Mouse (Mus musculus) cortical plate, adult 2 months (tissue): Measurements from ENCODE around the gene Ttc7b. TPM values are rescaled to one million over a fixed set of nuclear protein-coding genes. Genes with fewer than 3 reads are reported as not detected.

ENCODE experiments used
- H3K27ac ChIP-seq: fragments of 200-500 bp; 2 replicates; pipeline ENCODE4 v1.5.1; 2012; ENCODE audit warnings: low read length, control low read depth, inconsistent platforms; ENCODE audit not compliant: insufficient read depth
- H3K4me1 ChIP-seq: fragments of 200-500 bp; 2 replicates; pipeline ENCODE4 v1.6.1; 2011; ENCODE audit warnings: low read length; ENCODE audit not compliant: control insufficient read depth, insufficient read depth
- H3K4me3 ChIP-seq: fragments of 200-500 bp; 2 replicates; pipeline ENCODE4 v1.5.1; 2011; ENCODE audit warnings: mild to moderate bottlenecking, low read length, control low read depth; ENCODE audit not compliant: insufficient read depth
- CTCF ChIP-seq: fragments of 200-500 bp; IDR thresholded peaks from 2 replicates; pipeline ENCODE4 v1.5.1; 2011; ENCODE audit warnings: mild to moderate bottlenecking, control low read depth, low read length; ENCODE audit not compliant: insufficient read depth; ENCODE audit errors: extremely low read depth
- POLR2A ChIP-seq: fragments of 200-500 bp; IDR thresholded peaks from 2 replicates; pipeline ENCODE4 v1.6.1; 2011; ENCODE audit warnings: mild to moderate bottlenecking, low read length, control low read depth; ENCODE audit not compliant: insufficient read depth; ENCODE audit errors: extremely low read depth
- polyA plus RNA-seq: library from polyadenylated mRNA; depleted of rRNA; stranded (reverse); fragments of >200 nt; gene quantifications from 2 replicates; pipeline ENCODE4 v1.2.3, GENCODE M21; 2012

Ttc7b gene
- polyA plus RNA-seq, 1 experiment, result 221 TPM

DNA sequence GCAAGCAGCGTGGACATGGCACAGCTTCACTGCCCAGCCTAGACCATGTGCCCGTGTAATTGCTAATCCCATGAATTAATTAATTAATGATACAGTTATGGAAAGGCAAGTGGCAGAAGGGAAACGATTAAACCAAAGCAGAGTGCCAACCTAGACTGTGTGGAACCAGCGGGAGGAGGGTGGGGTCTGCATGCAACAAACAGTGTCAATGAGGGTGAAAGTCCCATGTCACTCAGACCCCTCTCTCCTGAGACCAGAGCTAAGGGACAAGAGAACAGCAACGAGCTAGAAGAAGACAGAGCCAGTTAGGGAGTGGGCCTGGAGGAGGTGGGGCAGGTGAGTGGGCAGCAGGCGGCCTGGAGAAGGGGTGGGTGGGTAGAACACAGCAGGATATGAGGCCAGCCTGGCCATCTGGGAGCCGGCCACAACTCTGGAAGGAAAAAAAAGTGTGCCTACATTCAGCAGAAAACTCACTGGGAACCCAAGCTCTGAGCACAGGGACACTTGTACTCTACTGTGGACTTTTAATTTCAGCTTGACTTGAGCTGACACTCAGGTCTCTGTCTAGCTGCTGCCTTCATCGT lies 39.1 kb downstream of the Ttc7b start:
- Histone ChIP-seq H3K4me3 (no peak overlapping the region), H3K4me1 (peaks cover 20% of the 10 kb centered on the region), H3K27ac (peak overlapping the region; percentile 80)
- TF ChIP-seq CTCF, result no peak
- no peak for TF ChIP-seq POLR2A

DNA sequence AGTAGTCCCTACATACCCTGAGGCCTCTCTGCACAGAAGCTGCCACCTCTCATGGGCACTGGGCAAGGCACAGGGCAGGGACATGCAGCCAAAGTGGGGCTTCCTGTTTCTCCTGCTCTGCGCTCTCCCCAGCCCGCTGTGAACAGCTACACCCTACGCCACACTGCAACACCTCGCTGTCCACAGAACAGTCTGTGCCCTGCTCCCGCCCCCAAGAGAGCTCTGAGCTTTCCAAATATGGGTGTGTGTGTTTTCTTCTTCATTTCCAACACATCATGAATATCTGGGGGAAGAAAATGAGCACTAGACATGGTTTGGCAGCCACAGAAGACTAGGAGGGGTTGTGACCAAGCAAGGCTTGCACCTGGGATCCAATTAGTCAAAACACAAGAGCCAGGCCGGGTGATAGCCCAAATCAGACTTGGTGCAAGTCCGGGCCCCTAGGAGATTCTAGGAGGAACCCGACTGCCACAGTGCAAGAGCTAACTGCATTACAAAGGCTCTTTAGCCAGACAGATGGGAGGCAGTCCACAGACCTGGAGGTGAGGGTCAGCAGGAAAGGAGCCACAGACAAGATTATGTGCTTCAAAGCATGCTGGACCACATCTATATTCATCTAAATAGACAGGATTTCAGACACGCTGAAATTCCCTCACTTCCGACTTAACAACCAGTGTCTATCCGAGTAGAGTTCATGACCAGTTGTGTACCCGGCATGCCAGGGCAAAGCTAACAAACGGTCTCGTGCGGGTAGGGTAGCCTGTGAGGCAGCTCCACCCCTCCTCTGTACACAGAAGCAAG lies 39.8 kb downstream of the Ttc7b start:
- TF ChIP-seq POLR2A, result no peak
- no peak for TF ChIP-seq CTCF
- Histone ChIP-seq H3K4me1 (peaks cover 20% of the 10 kb centered on the region), H3K4me3 (no peak overlapping the region), H3K27ac (peak overlapping the region; percentile 80)

DNA sequence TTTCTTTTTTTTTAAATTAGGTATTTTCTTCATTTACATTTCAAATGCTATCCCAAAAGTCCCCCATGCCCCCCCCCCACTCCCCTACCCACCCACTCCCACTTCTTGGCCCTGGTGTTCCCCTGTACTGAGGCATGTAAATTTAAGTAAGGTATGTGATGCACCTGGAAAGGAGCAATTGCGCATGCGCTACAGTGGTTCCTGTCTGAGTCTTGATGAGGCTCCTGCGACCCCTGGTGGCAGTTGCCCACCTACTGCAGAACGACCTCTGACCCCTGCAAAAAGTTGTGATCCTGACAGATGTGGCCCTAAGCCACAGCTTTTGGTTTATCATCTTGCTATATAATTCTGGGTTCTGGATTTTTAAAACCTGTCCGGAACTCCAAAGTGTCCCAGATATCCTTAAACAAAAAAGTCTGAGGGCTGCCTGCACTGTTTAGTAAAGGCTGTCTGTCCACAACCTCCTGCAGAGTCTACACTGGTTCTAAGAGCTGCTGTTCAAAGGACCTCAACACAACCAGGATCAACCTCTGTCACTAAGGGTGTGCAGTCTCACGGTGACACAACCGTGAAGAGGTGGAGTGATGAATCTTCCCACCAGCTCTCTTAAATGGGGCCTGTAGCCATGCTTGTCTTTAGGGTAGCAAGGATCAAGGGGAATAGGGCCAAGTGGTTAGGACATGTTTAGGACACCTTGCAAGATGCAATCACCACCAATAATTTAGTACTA lies 40.6 kb downstream of the Ttc7b start:
- Histone ChIP-seq H3K4me1 (peaks cover 20% of the 10 kb centered on the region), H3K27ac (peak overlapping the region; percentile 80), H3K4me3 (no peak overlapping the region)
- TF ChIP-seq POLR2A (no peak), CTCF (peak; percentile 67)

DNA sequence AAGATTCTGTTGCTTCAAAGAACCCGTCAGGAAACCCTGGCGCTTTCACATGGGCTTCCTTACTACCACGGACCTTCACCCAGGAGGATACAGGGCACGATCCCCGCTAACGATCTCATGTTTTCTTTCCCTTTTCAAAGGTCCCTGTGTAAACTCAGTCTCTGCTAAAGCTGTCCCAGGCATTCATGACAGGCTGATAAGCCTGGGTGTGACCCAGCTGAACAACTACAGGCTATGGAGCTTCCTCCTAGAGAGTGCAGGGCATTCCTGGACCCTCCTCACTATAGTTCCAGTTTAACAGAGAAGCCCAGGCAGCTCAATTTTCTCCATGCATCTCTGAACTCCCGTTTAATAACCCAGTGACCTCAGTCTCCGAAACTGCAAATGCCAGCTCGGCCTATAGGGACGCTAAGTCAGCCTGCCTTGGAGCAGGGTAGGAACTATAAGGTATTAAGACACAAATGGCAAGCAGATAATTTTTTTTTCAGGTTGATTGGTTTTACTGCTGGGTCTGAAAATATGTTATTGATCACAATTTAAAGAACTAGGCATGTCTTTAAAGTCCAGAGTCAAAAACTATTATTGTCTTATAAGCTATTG lies 41.3 kb downstream of the Ttc7b start:
- H3K27ac ChIP-seq, result peak overlapping the region; percentile 67
- peaks cover 20% of the 10 kb centered on the region for H3K4me1 ChIP-seq
- no peak overlapping the region for H3K4me3 ChIP-seq
- no peak for TF ChIP-seq POLR2A
- no peak for TF ChIP-seq CTCF

DNA sequence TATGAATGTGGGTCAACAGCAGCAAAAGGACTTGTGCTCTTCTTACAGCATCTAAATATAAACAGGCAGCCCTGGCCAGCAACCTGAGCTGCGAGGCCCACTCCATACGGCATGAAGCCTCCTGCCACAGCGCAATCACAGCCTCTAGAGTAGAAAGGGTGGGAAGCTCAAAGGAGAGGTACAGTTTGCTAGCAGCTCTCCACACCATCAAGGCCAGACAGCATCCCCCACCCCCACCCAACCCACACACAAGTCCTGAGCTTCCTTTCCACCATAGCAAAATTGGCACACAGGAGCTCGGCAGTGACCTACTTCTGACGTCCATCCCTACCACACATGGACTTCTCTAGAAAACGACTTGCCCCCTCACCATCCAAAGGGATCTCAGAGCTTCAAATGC lies 42.0 kb downstream of the Ttc7b start:
- Histone ChIP-seq H3K27ac (peak overlapping the region; percentile 67; the same call in 1 of the 2 replicates), H3K4me3 (no peak overlapping the region), H3K4me1 (peaks cover 20% of the 10 kb centered on the region)
- TF ChIP-seq CTCF, result no peak
- TF ChIP-seq POLR2A, result no peak

DNA sequence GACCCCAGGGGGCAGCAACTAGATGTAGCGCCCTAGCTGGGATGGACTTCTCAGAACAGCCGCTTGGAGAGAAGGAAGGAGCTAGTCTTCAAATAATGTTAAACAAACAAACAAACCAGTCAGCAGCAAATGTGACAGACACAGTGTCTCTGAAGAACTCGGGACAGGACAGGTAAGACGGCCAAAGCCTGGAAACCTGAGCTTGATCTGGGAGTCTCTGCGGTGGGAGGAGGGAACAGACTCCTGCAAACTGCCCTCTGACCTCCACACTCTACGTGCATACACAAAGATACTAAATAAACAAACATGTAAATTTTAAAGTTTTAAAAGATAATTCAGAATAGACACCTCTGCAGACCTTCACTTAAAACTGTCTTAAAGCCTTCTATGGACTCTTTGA lies 42.5 kb downstream of the Ttc7b start:
- TF ChIP-seq POLR2A (no peak), CTCF (no peak)
- H3K27ac ChIP-seq, result peak overlapping the region; percentile 43
- H3K4me3 ChIP-seq, result no peak overlapping the region
- peaks cover 20% of the 10 kb centered on the region for H3K4me1 ChIP-seq

DNA sequence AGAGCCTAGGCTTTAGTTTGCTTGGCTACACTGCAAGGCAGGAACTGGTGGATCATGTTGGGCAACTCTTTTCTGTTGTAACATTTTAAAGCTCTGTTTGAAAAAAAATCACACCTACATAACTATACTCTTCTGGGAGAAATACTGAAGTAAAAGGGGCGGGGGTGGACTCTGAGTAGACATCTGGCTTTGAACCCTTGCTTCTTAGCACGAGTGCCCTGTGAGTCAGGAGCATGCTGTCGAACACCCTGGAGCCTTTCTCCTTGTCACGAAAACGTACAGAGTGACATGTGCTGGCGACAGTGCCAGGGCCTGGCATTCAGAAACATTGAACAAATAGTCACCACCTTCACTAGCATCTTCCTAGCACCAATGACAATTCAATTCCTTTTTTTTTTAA lies 43.2 kb downstream of the Ttc7b start:
- Histone ChIP-seq H3K4me3 (no peak overlapping the region), H3K27ac (no peak overlapping the region), H3K4me1 (peaks cover 18% of the 10 kb centered on the region)
- TF ChIP-seq POLR2A (no peak), CTCF (no peak)

DNA sequence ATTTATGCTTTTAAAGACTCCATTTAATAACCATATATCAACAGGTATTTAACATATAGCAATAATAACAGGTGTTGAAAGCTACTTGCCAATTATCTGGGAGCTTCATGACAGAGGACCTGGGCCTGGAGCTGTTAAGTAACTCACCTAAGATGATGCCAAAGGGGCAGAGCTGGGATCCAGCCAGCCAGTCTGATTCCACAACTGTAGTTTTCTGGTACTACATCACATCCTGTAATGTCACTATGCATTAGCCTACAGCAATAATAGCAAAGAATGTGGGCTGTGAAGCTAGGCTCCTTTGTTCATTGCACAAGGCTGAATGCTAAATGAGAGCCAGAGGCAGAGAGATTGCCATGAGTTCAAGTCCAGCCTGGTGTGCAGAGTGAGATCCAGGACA lies 44.3 kb downstream of the Ttc7b start:
- Histone ChIP-seq H3K4me3 (no peak overlapping the region), H3K27ac (no peak overlapping the region), H3K4me1 (peaks cover 17% of the 10 kb centered on the region)
- TF ChIP-seq POLR2A (no peak), CTCF (no peak)

DNA sequence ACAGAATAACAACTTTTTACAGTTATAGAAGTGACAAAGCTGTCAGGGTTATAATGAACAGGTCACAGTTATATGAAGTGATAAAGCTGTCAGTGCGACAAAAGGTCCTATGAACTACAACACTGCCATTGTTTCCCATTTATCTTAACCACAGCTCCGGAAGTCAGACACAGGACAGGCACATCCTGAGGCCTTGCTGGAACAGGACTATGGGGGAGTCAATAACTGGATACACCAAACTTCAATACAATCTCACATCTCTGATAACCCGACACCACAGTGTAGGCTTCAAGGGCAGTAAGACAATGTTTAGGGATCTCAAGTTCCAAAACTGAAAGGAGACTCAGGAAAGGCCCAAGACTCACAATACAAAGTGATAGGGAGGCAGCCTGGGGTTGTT lies 45.1 kb downstream of the Ttc7b start:
- no peak for TF ChIP-seq POLR2A
- no peak for TF ChIP-seq CTCF
- Histone ChIP-seq H3K4me3 (no peak overlapping the region), H3K4me1 (peaks cover 14% of the 10 kb centered on the region), H3K27ac (no peak overlapping the region)
